Mouse (Mus musculus): Measurements from ENCODE around the gene Aqp9.

DNA sequence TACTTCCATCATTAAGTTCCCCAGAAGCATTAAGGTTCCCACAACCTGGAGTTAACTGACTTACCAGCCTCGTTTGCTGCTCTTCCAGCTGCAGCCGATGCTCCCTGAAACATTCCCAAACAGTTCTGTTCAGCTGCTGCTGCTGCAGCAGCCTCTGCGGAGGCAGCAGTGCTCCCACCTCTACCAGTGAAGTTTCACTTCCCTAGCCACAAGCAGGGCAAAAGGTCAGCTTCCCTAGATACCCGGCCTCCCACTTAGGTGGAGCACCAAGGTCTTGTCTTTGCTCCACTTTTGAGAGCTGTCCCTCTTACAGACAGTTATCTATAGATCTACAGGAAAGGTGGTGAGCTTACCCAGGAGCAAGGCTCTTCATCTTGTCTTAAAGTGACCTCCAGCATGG lies 45.2 kb upstream of the Aqp9 start:
- TF ChIP-seq CTCF (IDR thresholded peaks at IDR 0.05; ENCODE audit: borderline replicate concordance, control insufficient read depth, extremely low read depth, insufficient read depth, low read length, poor library complexity) (no peak), POLR2A (IDR thresholded peaks at IDR 0.05; ENCODE audit: control insufficient read depth, extremely low read depth, insufficient read depth, low read length, poor library complexity) (no peak)

Data from thymus, adult 2 months (tissue).